Mouse (Mus musculus) testis, postnatal 10 days (tissue): ENCODE results near the gene Syt16.
A peak's percentile ranks its signal among the peaks of the same experiment; 100 is the strongest.

Experiments
- DNase-seq: peaks from one replicate; pipeline ENCODE4 v3.0.0; 2021; ENCODE audit warnings: low spot score

Gene Syt16

DNA sequence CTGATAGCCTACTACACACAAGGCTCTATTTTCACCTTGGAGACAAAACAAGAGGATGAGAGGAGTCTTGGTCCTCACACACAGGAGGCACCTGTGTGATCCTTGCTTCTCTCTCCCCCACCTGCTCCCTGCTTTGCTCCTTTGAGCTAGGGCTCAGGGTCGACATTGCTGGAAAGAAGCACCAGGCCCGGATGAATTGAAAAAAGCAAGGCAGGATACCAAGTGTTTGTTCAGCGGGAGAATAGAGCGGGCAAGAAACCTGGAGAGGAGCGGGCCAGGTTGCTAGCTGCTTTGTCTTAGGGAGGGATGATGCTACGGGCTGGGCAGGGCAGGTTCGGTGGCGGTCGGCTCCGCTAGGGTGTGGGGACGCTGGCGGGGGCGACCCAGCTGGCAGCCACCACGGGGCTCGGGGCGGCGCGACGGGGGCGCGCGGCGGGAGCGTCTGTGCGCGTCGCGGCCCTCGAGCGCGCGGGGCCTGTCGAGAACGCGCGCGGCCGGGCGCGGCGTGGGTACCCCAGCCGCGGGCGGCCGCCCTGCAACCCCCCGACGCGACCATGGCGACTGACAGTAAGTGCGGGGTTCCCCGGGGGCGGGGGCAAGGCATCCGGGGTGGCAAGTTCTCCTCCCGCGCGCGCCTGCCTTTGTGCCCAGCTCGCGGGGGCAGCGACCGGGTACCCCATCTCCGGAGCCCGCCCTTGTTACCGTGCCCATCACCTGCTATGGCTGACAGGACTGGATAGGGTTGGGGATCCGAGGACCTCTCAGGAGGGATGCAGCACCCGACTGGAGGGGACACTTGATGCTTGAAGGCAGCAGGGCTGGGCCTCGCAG lies at the start of gene Syt16:
Gene Syt16 (plus strand): TSS at position 365 of the 831 bp plus-strand sequence.
- DNase-seq: no peak

DNA sequence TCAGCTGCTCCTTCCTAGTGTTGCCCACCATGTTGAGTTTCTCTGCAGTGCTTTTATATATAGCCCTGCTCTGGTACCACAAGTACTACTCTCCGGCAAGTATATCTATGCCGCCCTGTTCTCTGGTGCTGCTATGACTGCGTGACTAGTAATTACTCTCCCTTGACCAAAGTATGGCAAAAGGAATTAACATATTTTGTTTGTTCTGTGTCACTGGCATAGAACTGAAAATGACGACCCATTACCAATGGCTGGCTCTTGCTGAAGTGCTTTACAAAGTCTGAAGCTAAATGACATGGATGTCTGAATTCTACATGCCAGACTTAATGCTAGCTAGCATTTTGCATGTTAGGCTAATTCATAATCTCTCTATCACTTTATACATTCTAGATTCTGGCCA lies 49.0 kb upstream of the Syt16 start:
- DNase-seq: no peak

DNA sequence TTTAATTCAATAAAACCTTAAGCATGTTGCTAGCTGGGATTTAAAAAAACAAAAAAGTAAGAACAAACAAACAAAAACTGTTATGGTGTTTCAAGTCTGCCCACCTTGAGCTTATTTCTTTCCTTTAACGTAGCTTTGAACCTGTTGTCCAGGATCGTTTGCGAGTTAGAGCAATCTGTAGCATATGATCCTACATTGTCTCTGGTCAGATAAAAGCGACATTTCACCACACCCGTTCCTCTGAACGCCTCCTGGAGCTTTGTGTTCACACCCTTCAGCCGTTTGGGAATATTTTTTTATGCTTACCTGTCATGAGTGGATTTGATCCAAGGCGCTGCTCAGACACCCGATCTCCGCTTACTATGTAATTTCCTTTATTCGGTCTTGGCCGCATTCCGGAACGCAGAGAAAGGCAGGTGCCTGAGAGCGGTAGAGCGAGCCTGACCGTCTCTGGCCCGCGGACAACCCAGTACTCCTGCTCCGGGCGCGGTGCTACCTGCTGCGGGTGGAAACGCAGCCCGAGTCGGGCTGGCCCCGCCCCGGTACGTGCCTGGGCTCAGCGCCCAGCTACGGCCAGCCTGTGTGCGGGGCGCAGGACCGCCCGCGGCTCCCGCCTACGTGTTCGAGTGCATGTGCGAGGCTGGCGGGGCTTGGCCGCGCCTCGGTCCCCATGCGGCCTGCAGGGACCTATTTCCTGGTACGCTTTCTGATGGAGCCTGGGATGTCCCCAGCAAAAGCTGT lies 48.0 kb upstream of the Syt16 start:
- DNase-seq: peak; percentile 51

DNA sequence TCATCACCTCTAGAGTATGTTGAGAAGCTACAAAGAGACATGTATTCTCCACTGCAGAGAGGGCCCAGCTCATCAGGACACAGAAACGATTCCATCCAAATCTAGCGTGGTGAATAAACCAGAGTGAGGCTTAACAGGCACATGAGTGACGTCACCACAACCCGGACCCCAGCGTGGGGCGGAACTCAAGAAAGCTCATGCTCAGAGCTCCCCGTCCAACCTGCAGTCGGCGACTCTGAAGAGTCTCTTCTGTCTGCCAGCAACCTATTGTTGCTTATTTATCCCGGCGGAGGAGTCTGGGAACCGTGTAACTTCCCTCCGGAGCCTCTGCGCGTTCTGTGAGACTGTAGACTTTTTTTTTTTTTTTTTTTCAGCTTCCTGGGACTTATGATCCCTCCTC lies 44.6 kb upstream of the Syt16 start:
- DNase-seq: peak; percentile 52

DNA sequence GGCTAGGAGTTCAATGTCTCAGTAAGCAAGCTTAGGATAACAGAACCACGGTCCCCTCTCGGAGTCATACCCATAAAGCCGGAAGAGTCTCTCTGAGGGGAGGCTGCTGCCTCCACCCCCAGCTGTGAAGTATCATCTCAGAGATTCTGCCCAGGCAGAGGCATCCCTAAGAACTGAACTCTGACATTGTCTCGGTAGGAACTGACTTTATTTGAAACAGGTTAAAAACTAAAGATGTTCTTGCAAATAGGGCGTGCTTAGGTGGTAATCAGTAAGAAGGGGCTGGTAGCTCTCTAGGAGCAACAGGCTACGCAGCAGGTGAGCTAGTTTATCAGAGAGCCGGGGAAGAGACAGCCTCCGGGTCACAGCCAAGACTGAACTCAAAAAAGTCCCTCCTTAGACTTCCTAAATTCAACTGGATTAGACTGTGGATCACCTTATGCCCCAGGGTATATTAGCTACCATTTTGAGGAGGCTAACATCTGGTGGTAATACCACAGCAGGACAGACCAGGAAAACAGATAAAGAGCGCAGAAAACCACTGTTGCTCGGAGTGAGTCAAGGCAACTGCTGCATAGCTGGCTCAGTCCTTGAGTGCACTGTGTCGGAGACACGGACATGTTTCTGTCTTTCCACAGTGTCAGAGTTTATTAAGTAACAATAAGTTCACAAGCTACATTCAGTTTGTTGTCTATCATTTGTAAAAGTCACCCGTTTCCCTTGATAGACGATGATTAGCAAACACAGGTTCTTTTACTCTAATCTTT lies 43.9 kb upstream of the Syt16 start:
- no peak for DNase-seq

DNA sequence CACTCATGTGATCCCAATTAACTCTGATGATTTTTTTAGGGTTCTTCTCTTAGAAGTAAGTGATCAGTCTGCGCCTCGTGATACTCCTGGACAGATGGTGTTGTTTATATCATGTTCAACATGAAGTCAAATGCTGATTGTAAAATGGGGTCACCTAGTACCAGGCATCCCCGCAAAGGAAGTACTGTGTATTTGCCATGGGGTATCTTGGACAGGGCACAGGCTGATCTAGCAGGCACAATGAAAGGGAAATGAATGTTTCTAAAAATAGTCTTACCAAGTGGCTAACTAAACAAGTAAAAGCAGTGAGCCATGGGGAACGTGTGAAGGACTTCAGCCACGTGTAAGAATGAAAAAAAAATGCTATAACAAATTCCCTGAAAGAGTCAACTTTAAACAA lies 42.7 kb upstream of the Syt16 start:
- no peak for DNase-seq

DNA sequence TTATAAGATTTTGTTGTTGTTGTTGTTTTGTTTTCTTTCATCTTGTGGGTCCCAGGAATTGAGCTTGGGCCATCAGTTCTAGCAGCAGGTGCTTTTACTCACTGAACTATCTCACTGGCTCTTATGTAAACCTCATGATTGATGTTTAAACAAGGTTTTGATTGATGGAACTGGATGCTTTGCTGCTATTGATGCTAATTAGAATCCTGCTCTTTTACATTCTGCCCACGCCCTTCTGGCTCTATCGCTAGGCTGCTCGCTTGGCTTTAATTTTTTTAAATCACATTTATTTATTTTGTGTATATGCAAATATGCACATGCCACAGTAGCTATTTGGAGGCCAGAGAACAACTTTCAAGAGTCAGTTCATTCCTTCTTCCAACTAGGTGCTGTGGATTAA lies 39.8 kb upstream of the Syt16 start:
- no peak for DNase-seq

DNA sequence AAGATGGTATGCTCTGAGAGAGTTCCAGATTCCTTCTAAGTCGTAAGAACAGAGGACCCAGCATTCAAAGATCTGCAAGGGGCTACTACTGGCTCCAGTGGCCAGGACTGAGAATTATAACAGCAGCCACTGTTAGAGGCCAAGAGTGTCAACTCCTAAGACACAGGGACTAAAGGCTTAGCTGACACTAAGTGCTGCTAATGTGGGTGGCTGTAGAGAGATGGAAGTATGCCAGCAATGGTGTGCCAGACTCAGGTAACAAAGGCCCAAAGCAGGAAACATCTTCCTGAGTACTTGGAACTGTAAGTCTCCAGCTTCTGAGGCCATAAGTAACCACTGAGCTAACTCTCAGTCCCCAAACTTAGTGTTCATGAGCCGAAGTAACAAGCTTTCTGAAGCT lies 38.6 kb upstream of the Syt16 start:
- no peak for DNase-seq

DNA sequence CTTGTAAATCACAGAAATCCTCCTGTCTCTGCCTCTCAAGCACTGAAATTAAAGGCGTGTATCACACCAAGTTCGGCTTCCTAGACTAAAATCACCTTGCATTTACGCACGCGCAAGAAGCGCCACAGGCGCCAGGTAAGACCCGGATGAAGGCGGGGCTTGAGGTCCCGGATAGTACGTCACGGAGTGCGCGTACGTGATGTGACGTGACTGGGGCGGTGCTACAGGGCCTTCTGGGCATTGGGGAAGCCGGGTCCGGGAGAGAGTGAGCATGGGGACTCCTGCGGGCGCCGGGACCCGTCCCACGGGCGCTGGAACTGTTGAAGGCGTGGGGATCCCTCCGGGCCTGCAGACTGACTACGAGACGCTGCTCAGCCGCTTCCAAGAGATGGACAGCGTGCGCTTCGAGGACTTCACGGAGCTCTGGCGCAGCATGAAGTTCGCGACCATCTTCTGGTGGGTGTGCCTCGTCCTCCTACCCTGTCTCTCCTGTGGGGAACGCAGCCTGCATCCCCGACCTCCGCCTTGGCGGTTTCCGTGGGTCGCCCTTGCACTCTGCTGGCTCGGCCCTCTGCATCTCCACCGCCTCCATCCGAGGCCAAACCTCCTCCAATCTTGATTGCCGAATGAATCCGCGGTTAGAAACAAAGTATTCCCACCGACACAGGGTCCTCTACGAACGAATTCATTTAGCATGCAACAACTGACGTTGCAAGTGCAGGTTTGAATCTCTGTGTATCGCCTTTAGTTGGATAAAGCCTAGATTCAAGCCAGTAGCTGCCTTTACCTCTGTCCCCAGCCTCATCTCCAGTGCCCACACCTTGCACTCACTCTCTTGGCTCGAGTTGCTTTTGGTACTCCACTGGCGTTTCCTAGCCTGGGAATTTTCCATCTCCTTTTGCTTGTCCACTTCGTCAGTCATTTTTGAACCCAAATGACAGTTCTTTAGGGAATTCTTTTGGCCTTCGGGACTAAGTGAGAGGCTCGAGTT lies 32.9 kb upstream of the Syt16 start, which contains the start of gene Snapc1:
Gene Snapc1 (plus strand): TSS at position 191 of the 991 bp plus-strand sequence.
- DNase-seq: peak; percentile 98

DNA sequence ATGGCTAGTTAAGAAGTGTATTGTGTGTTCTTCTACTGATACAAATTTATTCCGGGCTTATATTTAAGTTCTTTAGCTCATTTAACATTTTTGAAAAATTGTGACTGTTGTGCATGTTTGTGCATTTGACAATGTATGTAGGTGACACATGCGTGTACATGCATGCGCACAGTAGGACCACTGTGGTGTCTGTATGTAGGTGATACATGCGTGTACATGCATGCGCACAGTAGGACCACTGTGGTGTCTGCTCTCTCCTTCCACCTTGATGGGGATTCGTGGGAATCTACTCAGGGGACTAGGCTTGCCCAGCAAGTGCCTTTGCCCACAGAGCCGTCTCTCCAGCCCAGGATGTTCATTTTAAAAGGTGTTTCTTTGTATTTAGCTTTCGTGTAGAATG lies 28.3 kb upstream of the Syt16 start:
- DNase-seq: no peak

DNA sequence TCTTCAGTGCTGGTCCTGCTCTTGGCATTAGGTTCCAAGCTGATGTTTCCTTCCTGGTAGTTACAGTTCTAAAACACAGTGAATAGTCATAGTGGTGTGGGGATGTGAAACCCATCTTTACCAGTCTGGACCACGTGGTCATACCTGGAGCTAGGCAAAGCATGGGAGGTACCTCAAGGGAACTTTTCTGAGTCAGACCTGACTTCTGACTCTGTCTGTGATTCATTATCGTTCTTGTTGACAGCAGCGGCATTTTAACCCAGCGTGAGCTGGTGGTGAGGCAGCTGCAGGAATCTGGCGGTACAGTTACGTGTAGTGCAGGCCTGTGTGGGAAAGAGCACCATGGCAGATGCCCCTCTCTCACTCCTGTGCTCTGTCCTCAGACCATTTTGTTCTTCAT lies 22.9 kb upstream of the Syt16 start:
- no peak for DNase-seq

DNA sequence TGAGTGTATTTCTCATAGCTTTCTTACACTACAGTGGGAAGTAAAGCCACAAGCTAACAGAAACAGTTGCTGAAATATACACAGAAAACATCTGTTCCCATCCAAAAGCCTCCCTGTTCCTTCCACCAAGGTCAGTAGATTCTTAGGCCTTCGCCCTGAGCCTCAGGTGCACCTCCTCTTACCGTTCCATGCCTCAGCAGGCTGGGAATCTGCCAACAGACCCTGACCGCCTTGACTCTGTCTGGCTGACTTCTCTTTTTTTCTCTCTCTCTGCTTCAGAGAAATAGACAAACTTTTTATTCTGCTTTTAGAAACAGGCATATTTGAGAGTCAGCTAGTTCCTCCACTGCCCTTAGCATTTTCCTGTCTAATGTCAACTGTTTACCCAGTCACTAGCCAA lies 19.3 kb upstream of the Syt16 start:
- no peak for DNase-seq

DNA sequence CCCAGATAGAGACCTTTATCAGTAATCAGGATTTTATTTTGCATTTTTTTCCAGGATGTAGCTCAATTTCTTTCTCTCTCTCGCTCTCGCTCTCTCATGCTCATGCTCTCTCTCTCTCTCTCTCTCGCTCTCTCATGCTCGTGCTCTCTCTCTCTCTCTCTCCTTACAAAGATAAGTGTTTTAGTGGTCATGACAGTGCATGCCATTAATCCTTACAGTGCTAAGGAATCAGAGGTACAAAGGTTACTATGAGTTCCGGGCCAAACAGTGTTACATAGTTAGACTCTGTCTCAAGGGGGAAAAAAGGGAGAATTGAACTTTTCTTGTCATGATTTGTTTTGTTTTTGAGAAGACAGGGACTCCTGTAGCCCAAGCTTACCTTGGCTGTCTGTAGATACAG lies 17.8 kb upstream of the Syt16 start:
- DNase-seq: no peak

DNA sequence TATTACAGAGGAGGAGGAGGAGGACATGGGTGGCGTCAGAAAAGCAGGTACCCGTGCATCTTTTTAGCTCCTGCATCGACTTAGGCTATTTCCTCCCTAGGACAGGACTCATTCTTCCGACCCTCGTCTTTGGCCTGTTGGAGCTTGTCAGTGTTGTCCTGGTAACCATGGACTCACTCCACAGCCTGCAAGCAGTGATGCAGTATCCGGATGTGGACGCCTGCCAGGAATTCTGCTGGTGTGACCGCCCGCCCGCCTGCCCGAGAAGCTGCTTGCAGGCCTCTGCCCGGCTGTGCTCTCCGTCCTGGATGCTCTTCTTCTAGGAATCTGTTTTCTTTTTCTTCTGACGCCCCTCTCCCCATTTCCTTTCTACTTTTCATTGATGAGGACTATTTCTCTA lies 14.9 kb upstream of the Syt16 start:
- DNase-seq: peak; percentile 53

DNA sequence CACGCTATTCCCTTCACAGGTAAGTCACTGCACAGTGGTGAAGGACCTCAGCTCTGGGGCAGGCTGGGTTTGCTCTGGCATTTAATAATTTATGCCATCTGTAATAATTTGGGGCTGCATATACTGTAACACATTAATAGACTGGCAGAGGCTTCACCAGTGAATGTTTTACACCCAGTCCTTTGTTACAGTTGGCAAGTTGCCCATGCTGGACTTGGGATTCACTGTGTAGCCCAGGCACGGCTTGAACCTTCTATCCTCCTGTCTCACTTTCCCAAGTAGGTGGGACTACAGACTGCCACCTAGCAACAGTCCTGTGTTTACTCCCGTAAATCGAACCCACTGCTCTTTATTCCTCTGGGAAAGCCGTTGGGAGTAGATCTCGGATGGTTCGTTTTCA lies 11.2 kb upstream of the Syt16 start:
- DNase-seq: no peak

DNA sequence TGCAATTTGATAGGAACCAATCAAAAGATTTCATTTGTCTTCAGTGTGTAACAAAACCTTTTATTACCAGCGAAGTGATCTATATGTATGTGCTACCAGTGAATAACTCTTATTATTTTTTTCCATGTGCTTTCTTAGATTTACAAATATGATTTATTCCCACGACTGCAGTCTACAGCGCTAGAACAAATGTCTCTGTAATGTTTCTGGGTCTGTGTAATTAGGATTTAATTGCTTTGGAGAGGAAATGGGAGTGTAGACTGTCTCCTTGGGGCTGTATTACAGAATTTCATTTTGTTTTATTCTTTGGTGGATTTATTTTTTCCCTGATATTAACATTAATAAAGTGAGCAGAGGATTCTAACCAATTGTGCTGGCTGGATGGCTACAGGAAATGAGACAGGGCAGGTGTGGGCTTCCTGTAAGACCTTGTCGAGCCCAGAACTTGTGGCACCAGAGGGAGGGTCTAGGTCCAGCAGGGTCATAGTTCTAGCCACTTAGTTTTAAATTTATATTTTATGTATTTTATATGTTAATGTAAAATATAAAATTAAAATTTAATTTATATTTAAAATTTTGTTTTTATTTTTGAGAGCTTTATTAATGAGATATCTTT lies 9.0 kb upstream of the Syt16 start:
- no peak for DNase-seq

DNA sequence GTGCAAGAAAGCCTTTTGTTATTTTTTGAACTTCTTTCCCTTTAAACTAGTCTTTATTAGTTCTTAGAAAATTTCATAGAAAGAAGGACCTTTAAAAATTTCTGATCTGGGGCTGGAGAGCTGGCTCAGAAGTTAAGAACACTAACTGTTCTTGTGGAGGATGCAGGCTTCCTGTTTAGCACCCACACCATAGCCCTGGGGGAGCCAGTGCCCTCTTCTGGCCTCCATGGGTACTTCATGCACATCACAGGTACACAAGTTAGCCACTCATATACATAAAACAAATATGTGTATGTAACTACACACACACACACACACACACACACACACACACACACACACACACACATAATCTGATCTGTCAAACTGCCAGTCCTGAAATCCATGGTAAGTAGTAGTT lies 7.9 kb upstream of the Syt16 start:
- DNase-seq: peak; percentile 73

DNA sequence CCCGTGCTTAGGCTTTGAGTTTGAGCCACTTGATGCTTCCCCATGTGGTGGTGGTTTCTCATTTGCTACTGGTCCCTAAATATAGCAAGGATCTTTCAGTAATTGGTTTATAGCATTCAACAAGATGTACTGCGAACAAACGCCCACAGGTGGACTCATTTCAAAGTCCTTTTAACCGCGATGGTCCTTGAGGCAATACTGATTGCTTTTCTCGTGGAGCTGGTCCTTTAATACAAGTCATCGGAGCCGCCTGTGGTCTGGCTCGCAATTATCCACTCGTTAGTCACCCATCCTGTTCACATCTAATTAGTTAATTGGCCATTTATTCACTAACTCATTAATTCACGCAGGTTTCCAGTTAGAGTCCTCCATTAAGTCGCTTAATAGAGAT lies 560 bp upstream of the Syt16 start:
- no peak for DNase-seq

DNA sequence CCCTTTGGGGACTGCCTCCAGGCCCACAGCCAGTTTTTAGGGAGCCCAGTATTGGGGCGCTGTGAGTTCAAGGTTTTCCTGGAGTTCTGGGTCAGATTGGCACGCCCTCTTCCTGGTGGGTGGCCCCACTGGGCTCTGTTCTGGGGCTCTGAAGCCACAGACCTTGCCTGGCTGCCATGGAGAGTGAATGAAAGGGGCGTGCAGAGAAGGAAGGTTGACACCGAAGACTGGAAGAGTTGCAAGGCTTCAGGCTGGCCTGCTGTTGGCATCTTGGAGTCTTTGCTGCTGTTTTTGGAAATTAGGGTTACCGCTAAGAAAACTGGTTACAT lies 631 bp downstream of the Syt16 start:
- DNase-seq: no peak

DNA sequence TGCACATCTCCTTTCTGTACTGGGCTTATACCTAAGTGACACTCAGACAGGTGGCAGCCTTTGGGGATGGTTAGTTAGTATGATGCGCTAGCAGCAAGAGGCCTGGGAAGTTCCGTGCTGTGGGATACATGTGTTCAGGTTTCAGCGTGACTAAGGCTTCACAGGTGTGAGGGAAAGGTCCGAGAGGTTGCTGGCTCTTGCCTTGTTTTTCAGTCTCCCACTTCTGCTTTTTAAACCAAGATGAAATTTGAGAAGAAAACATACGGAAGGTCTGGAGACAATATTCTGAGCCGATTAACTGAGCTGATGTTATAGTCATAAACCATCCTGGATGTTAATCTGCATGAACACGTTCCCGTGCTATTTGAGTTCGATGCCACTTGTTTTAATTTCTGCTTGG lies 5.0 kb downstream of the Syt16 start:
- DNase-seq: no peak

DNA sequence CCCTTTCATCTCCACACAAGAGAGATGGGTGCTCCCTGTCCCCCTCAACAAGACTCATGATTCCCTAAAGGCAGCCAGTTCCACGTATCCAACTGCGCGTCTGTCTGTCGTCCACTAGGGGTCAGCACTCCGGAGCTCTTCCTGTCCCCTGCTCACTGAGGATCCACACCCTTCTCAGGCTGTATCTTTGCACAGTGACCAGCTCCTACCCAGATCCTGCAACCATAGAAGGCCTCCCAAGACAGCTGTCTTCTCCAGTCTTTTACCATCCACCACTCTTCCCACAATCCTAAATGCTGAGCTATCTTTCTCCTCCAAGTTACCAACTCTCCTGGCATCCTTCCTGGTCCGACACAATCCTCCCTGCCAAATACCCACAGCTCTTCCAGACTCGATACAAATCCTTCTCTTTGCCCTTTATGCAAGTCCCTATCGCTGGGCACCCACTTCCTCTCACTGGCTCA lies 12.0 kb downstream of the Syt16 start:
- DNase-seq: peak; percentile 62
